Mouse (Mus musculus) heart, postnatal 0 days (tissue): ENCODE results near the gene Lipt2.

Experiments
- CTCF ChIP-seq: IDR thresholded peaks from 2 replicates; pipeline ENCODE4 v1.5.1; 2016; ENCODE audit warnings: antibody characterized with exemption, control low read depth, low read depth
- EP300 ChIP-seq: IDR thresholded peaks from 2 replicates; pipeline ENCODE4 v1.6.1; 2016; ENCODE audit warnings: antibody characterized with exemption, low read depth

- no peak for TF ChIP-seq CTCF
- TF ChIP-seq EP300 = no peak
Observed at GRCm38 (mm10) chr7:100130592-100130991, 28.5 kb upstream of the Lipt2 start.
